Mouse (Mus musculus) lung, embryonic 14.5 days (tissue): Measurements from ENCODE around the gene Lipe. TPM values are rescaled to one million over a fixed set of nuclear protein-coding genes. Genes with fewer than 3 reads are reported as not detected.

Experiments used
- ATAC-seq: fragments of 200-750 bp; cut with Nextera tagmentation; 2 replicates; pipeline ENCODE4 v1.8.0; 2017; ENCODE audit warnings: mild to moderate bottlenecking, moderate TSS enrichment, moderate library complexity; ENCODE audit not compliant: insufficient read depth
- DNase-seq: peaks from one replicate; pipeline ENCODE4 v3.0.0-alpha.2; 2015
- H3K27ac ChIP-seq: fragments of 300-500 bp; sonication (generic); 2 replicates; pipeline ENCODE4 v1.5.1; 2014; ENCODE audit warnings: low read depth, mild to moderate bottlenecking, moderate library complexity
- H3K27me3 ChIP-seq: fragments of 300-500 bp; sonication (generic); 2 replicates; pipeline ENCODE4 v1.6.1; 2014; ENCODE audit warnings: low read length, control low read depth; ENCODE audit not compliant: insufficient read depth
- H3K36me3 ChIP-seq: fragments of 300-500 bp; sonication (generic); 2 replicates; pipeline ENCODE4 v1.6.1; 2014; ENCODE audit warnings: control low read depth; ENCODE audit not compliant: insufficient read depth
- H3K4me1 ChIP-seq: fragments of 300-500 bp; sonication (generic); 2 replicates; pipeline ENCODE4 v1.6.1; 2014; ENCODE audit warnings: antibody characterized with exemption, control low read depth; ENCODE audit not compliant: insufficient read depth
- H3K4me2 ChIP-seq: fragments of 300-500 bp; sonication (generic); 2 replicates; pipeline ENCODE4 v1.6.1; 2014; ENCODE audit warnings: mild to moderate bottlenecking
- H3K4me3 ChIP-seq: fragments of 300-500 bp; sonication (generic); 2 replicates; pipeline ENCODE4 v1.5.1; 2014; ENCODE audit warnings: low read depth, low read length
- H3K9ac ChIP-seq: fragments of 300-500 bp; sonication (generic); 2 replicates; pipeline ENCODE4 v1.6.1; 2014
- H3K9me3 ChIP-seq: fragments of 300-500 bp; sonication (generic); 2 replicates; pipeline ENCODE4 v1.6.1; 2016; ENCODE audit warnings: low read depth, low read length, control low read depth
- CTCF ChIP-seq: IDR thresholded peaks from 2 replicates; pipeline ENCODE4 v1.5.1; 2016; ENCODE audit warnings: antibody characterized with exemption, low read depth
- WGBS: fragments of 180-500 bp; shearing (Covaris S2); extraction: QIAGEN DNeasy Blood & Tissue Kit; methylation state at CpG from one replicate; pipeline ENCODE4 v1.1.7; 2014; 5-methylcytosine and 5-hydroxymethylcytosine counted together
- polyA plus RNA-seq: library from polyadenylated mRNA; unstranded; fragments of >200 nt; fragmentation: Nextera tagmentation; extraction: Ambion mirVana; gene quantifications from 2 replicates; pipeline ENCODE4 v1.2.1, GENCODE M21; 2014

Gene Lipe
- polyA plus RNA-seq, 1 experiment from 2014 or later: 4.0 TPM

DNA sequence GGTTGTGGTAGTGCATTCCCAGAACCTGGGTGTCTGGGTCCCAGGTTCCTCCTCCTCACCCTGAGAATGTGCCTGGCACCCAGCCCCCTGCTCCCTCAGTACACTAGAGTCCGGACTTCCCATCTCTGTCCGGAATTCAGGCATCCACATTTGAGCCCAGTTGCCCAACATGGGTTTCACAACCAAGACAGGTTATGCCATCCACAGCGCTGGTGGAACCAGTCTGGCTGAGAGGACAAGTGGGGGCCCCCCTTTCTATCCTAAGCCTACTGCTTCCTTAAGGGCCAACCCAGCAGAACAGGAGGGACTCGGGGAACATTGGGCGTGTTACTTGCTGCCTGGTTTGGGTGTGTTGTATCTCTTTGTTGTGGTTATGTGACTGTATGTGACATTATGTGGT lies 26.1 kb downstream of the Lipe start:
- H3K9me3 ChIP-seq: no peaks in the 10 kb centered on the region
- no peak for TF ChIP-seq CTCF
- H3K4me1 ChIP-seq: no peaks in the 10 kb centered on the region
- H3K36me3 ChIP-seq: no peaks in the 10 kb centered on the region
- ATAC-seq (no peak), DNase-seq (no peak)
- WGBS: 80% methylated on average over 5 of the region's 5 CpGs
- peaks cover 22% of the 10 kb centered on the region for H3K27me3 ChIP-seq
- no peak overlapping the region for H3K4me2 ChIP-seq
- no peak overlapping the region for H3K9ac ChIP-seq
- no peak overlapping the region for H3K27ac ChIP-seq
- no peak overlapping the region for H3K4me3 ChIP-seq

DNA sequence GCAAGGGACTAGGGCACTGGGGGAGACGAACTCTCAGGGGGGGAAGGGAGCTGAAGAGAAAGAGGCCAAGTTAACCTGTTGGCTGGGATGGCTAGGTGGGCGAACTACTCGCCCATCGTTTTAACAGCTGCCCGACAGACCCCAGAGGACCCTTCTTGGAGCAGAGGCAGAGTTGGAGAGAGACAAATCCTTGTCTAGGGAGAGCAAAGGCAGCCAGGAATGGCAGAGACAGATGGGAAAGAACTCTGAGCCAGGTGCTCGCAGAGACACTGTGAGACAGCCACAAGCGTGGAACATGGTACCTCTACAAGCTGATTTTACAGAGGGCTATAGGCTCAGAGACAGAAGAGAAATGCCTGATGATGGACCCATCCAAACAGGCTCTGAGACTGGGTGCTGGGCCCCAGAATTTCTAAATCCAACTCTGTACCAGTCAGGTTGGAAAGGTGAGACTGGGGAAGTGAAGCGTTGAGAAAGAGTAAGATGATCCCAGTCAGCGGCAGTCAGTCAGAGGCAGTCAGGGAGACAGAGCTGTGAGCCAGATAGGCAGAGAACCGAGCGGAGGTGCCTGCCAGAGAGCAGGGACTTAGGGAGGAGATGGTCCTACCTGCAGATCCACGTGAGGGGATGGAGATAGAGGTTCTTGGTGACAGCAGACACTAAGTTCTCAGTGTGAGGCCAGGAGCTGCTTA lies 29.3 kb downstream of the Lipe start, which contains the start of gene Cnfn:
Cnfn (minus strand) TSS at position 667 of the 692 bp plus-strand sequence.
- Histone ChIP-seq H3K36me3 (0 out of 2 replicates have a peak, but pooled peaks cover under 1% of the 10 kb centered on the region), H3K9me3 (no peaks in the 10 kb centered on the region), H3K27ac (no peak within 1 kb of the TSS), H3K4me1 (no peaks in the 10 kb centered on the region), H3K27me3 (peaks cover 38% of the 10 kb centered on the region), H3K4me3 (no peak within 1 kb of the TSS), H3K4me2 (no peak within 1 kb of the TSS), H3K9ac (no peak within 1 kb of the TSS)
- ATAC-seq (no peak), DNase-seq (no peak)
- no peak for TF ChIP-seq CTCF
- WGBS: 47% methylated on average over 12 of the region's 12 CpGs

DNA sequence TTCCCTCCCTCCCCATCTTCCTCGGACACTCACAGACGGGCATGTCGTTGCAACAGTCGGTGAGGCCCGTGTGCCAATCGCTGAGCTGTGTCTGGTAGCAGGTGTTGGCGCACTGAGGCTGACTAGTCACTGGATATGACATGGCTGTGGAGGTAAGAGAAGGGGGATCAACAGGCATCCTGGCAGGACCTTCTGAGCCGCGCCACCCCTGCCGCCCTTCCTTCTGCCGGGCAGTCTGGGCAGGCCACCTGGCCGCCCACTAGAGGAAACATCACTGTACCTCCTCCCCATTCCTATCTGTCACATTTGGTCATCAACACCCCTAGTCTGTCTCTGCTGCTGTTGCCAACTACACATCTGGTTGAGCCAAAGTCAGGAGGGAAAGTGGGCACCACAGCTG lies 30.2 kb downstream of the Lipe start:
- H3K36me3 ChIP-seq: peaks cover 9% of the 10 kb centered on the region; the same call in 1 of the 2 replicates
- ATAC-seq (no peak), DNase-seq (no peak)
- no peak overlapping the region for H3K27ac ChIP-seq
- H3K9ac ChIP-seq: no peak overlapping the region
- H3K4me1 ChIP-seq: no peaks in the 10 kb centered on the region
- peaks cover 38% of the 10 kb centered on the region for H3K27me3 ChIP-seq
- WGBS: 25% methylated on average over 12 of the region's 12 CpGs
- TF ChIP-seq CTCF: no peak
- H3K4me2 ChIP-seq: no peak overlapping the region
- H3K4me3 ChIP-seq: no peak overlapping the region
- no peaks in the 10 kb centered on the region for H3K9me3 ChIP-seq

DNA sequence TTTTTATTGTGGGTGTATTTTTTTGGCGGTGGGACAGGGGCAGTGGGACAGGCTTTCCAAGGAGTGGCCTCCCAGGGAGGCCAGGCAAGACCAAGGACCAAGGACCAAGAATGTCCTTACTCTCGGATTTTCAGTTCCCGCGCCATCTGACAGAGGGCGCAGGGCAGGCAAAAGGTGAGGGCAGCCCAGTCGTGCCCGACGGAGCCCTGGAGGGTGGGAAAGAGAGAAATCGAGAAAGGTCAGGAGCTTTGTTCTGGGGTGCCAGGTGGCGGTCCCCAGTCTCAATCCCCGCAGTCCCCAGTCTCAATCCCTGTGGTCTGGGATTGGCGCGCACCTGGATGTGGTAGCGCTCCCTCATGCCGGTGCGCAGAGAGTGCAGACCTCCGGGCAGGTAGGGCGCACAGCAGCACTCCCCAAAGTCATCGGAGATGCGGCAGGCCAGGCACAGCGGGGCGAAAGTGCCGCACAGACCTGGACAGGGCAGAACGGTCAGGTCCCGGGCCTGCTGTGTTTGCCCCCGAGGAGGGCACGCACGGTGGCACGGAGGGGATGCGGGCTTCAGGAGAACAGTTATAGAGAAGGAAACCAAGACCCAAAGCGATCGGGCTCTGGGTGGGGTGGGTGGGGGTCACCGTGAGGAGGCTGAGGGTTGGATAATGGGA lies 30.7 kb downstream of the Lipe start:
- ATAC-seq (no peak; the same call in 1 of the 2 replicates), DNase-seq (peak; percentile 46)
- 2% methylated on average over 33 of the region's 33 CpGs for WGBS
- H3K27me3 ChIP-seq: peaks cover 38% of the 10 kb centered on the region
- H3K4me1 ChIP-seq: no peaks in the 10 kb centered on the region
- H3K9me3 ChIP-seq: no peaks in the 10 kb centered on the region
- H3K27ac ChIP-seq: no peak overlapping the region
- peak overlapping the region; percentile 31; the same call in 1 of the 2 replicates for H3K4me2 ChIP-seq
- H3K9ac ChIP-seq: no peak overlapping the region
- H3K4me3 ChIP-seq: no peak overlapping the region
- TF ChIP-seq CTCF: peak; percentile 60
- H3K36me3 ChIP-seq: peaks cover 14% of the 10 kb centered on the region; the same call in 1 of the 2 replicates

DNA sequence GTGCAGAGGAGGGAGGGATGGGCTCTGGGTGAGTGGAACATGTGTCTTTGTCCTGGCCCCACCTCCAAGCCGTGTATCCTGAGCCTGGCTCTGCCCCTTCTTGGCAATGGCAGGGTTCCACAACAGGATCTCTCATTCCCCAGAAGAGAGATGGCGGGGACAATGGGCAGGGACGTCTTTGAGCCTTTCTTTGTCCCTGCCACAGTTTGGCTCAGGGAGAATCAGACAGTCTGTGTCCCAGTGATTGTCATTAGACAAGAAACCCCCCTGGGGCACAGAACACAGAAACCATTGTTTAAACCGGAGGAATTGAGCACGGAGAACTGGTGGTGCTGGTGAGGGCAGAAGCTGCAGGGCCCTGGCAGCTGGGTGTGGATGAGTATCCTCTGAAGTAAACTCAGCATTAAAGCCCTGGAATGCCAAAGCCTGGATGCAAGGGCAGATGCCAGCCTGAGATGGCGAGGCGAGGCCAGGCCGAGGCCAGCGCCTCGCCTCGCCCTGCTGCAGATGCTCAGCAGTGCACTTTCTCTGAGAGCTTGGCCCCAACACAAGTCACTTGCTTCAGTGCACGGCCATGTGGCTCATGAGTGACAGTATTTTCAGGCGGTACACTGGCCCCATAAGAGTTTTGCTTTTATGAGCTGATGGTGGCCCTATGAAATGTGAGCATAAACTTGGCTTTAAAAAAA lies 32.4 kb downstream of the Lipe start:
- ATAC-seq: no peak
- TF ChIP-seq CTCF: no peak
- no peaks in the 10 kb centered on the region for H3K4me1 ChIP-seq
- no peak for DNase-seq
- H3K27me3 ChIP-seq: peaks cover 38% of the 10 kb centered on the region
- H3K4me3 ChIP-seq: no peak overlapping the region
- H3K4me2 ChIP-seq: no peak overlapping the region
- H3K36me3 ChIP-seq: peaks cover 24% of the 10 kb centered on the region; the same call in 1 of the 2 replicates
- H3K9me3 ChIP-seq: no peaks in the 10 kb centered on the region
- H3K9ac ChIP-seq: 0 out of 2 replicates have a peak overlapping the region, but pooled peaks have one; percentile 3
- H3K27ac ChIP-seq: no peak overlapping the region
- 50% methylated on average over 13 of the region's 13 CpGs for WGBS

DNA sequence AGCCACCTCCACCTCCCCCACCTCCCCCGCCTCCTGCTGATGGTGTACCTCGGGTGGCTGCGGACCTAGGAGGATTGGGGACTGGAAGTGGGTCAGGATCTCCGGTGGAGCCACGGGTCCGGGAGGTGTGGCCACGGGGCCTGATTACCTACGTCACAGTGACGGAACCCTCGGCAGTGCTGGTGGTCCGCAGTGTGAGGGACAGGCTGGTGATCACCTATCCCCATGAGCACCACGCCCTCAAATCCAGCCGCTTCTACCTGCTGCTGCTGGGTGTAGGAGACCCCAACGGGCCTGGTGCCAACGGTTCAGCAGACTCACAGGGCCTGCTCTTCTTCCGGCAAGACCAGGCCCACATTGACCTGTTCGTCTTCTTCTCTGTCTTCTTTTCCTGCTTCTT lies 34.9 kb downstream of the Lipe start:
- peaks cover 48% of the 10 kb centered on the region for H3K36me3 ChIP-seq

DNA sequence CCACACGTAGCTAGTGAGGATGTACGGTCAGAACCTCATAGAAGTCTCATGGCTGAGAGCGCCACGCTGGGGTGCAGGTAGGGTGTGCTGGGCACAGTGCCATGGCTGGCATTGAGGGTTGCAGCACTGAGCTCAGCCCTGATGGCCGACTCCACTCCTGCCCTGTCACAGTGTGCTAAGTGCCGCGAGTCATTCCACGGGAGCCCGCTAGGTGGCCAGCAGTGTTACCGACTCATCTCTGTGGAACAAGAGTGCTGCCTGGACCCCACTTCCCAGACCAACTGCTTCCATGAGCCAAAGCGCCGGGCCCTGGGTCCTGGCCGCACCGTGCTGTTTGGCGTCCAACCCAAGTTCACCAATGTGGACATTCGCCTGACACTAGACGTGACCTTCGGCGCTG lies 35.4 kb downstream of the Lipe start:
- H3K27ac ChIP-seq: no peak overlapping the region
- H3K27me3 ChIP-seq: peaks cover 23% of the 10 kb centered on the region
- 84% methylated on average over 19 of the region's 19 CpGs for WGBS
- no peaks in the 10 kb centered on the region for H3K9me3 ChIP-seq
- DNase-seq: peak; percentile 48
- H3K9ac ChIP-seq: no peak overlapping the region
- peaks cover 52% of the 10 kb centered on the region for H3K36me3 ChIP-seq
- no peak for ATAC-seq
- no peaks in the 10 kb centered on the region for H3K4me1 ChIP-seq
- no peak overlapping the region for H3K4me3 ChIP-seq
- no peak overlapping the region for H3K4me2 ChIP-seq
- peak; percentile 45 for TF ChIP-seq CTCF

More for the DNA sequence above, 34.9 kb downstream of the Lipe start:
- DNase-seq (no peak), ATAC-seq (no peak)
- WGBS: 90% methylated on average over 17 of the region's 17 CpGs
- H3K4me1 ChIP-seq: no peaks in the 10 kb centered on the region
- peaks cover 28% of the 10 kb centered on the region for H3K27me3 ChIP-seq
- H3K27ac ChIP-seq: no peak overlapping the region
- H3K9ac ChIP-seq: no peak overlapping the region
- no peak overlapping the region for H3K4me3 ChIP-seq
- no peak for TF ChIP-seq CTCF
- no peaks in the 10 kb centered on the region for H3K9me3 ChIP-seq
- no peak overlapping the region for H3K4me2 ChIP-seq
